Comparison of ENCODE assay signal across 8 mouse cellular contexts in genomic region chr9:120759771-120760170, GRCm38 (mm10).
DNase-seq lines count a peak whose midpoint lies in the region; ATAC-seq lines count a peak whose summit lies in the region.

No protein-coding gene starts in this region.

- H3K9me3 ChIP-seq in forebrain, embryonic 12.5 days = no peaks in the 10 kb centered on the region
- H3K9me3 ChIP-seq in neural tube, embryonic 13.5 days = peaks cover 5% of the 10 kb centered on the region; the same call in 1 of the 2 replicates
- no peaks in the 10 kb centered on the region for H3K9me3 ChIP-seq in heart, embryonic 10.5 days

- H3K4me3 ChIP-seq in forebrain, embryonic 12.5 days (replicated peaks) = no peak overlapping the region
- no peak overlapping the region for H3K4me3 ChIP-seq in neural tube, embryonic 13.5 days
- no peak overlapping the region for H3K4me3 ChIP-seq in heart, embryonic 10.5 days

- H3K27me3 ChIP-seq in forebrain, embryonic 12.5 days = no peaks in the 10 kb centered on the region
- H3K27me3 ChIP-seq in neural tube, embryonic 13.5 days = no peaks in the 10 kb centered on the region
- H3K27me3 ChIP-seq in heart, embryonic 10.5 days (ENCODE audit: insufficient read depth, poor library complexity, severe bottlenecking) = no peaks in the 10 kb centered on the region

- peak overlapping the region; percentile 69 for H3K27ac ChIP-seq in forebrain, embryonic 12.5 days
- peak overlapping the region; percentile 33; the same call in 1 of the 2 replicates for H3K27ac ChIP-seq in neural tube, embryonic 13.5 days (replicated peaks)
- H3K27ac ChIP-seq in heart, embryonic 10.5 days = no peak overlapping the region

- peak; percentile 23 to 47 for DNase-seq in left cerebral cortex, adult 18-20 months (ENCODE audit: low spot score in 2 of 2)
- DNase-seq in left cerebral cortex, adult 11 months (ENCODE audit: low spot score) = no peak
- peak; percentile 12 for DNase-seq in layer of hippocampus, adult 9-10 months (ENCODE audit: low spot score)
- no peak for DNase-seq in ovary, adult 18-20 months (ENCODE audit: low spot score)
- no peak for DNase-seq in heart, embryonic 10.5 days (ENCODE audit: low spot score)
- no peak for DNase-seq in kidney, adult 9 months

- 45% methylated on average over 5 of the region's 5 CpGs for WGBS in forebrain, embryonic 12.5 days
- 43% methylated on average over 5 of the region's 5 CpGs for WGBS in neural tube, embryonic 13.5 days
- WGBS in heart, embryonic 10.5 days = 76% methylated on average over 5 of the region's 5 CpGs

- peaks cover 9% of the 10 kb centered on the region for H3K4me1 ChIP-seq in forebrain, embryonic 12.5 days
- H3K4me1 ChIP-seq in neural tube, embryonic 13.5 days (replicated peaks) = peaks cover 7% of the 10 kb centered on the region
- peaks cover 6% of the 10 kb centered on the region; the same call in 1 of the 2 replicates for H3K4me1 ChIP-seq in heart, embryonic 10.5 days

- no peak overlapping the region for H3K4me2 ChIP-seq in forebrain, embryonic 12.5 days
- H3K4me2 ChIP-seq in neural tube, embryonic 13.5 days = no peak overlapping the region

- no peak overlapping the region for H3K9ac ChIP-seq in forebrain, embryonic 12.5 days
- H3K9ac ChIP-seq in neural tube, embryonic 13.5 days = no peak overlapping the region

- peak; percentile 58; the same call in 1 of the 2 replicates for ATAC-seq in forebrain, embryonic 12.5 days (ENCODE audit: low FRiP score)
- ATAC-seq in neural tube, embryonic 13.5 days (ENCODE audit: low read depth) = peak; percentile 63; the same call in 1 of the 2 replicates

- H3K36me3 ChIP-seq in forebrain, embryonic 12.5 days (replicated peaks) = no peaks in the 10 kb centered on the region
- no peaks in the 10 kb centered on the region for H3K36me3 ChIP-seq in neural tube, embryonic 13.5 days
- no peaks in the 10 kb centered on the region for H3K36me3 ChIP-seq in heart, embryonic 10.5 days

Comparison
In these comparisons a context has a peak if more than half of its experiments do, and no peak if none do; other contexts are left out.
1. DNase-seq: peak in left cerebral cortex, adult 18-20 months (2 of 2) and layer of hippocampus, adult 9-10 months (single experiment); none in left cerebral cortex, adult 11 months (single experiment), ovary, adult 18-20 months (single experiment), heart, embryonic 10.5 days (single experiment) and kidney, adult 9 months (single experiment).